7 mouse cellular contexts compared by ENCODE assay signal in the genomic region with DNA sequence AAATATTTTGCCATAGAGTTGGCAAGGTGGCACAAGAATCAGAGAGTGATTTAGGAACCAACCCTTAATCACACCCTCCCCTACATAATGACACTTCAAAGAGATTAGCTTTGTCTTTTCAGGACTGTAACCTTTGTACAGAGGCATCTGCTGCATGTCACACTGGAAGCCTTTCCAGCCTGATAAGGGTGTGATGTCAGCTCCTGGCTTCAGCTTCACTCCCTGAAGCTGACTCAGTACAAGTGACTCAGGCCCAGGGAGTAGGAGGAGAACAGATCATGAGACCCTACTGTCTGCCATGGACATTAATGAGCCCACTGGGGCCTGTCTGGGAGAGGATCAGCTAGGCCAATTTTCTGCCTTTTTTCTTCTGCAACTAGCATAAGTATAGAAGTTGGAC. TPM values are rescaled to one million over a fixed set of nuclear protein-coding genes. Genes with fewer than 3 reads are reported as not detected.
A peak's percentile ranks its signal among the peaks of the same experiment; 100 is the strongest.
DNase-seq lines count a peak whose midpoint lies in the region; ATAC-seq and TF ChIP-seq lines count a peak whose summit lies in the region.

No protein-coding gene starts in this region.

- ATAC-seq in heart, embryonic 13.5 days (ENCODE audit: extremely low read depth, insufficient number of reproducible peaks, low FRiP score, low TSS enrichment), result peak; percentile 69
- ATAC-seq in liver, postnatal 0 days, result peak; percentile 82

- H3K9me3 ChIP-seq in heart, embryonic 13.5 days, result no peaks in the 10 kb centered on the region
- no peaks in the 10 kb centered on the region for H3K9me3 ChIP-seq in liver, postnatal 0 days (ENCODE audit: low read length)

- H3K4me1 ChIP-seq in heart, embryonic 13.5 days, result peaks cover 53% of the 10 kb centered on the region
- peaks cover 21% of the 10 kb centered on the region for H3K4me1 ChIP-seq in liver, postnatal 0 days (ENCODE audit: insufficient read depth)

- 0 out of 2 replicates have a peak, but pooled peaks have one; percentile 10 for TF ChIP-seq EP300 in liver, postnatal 0 days (IDR thresholded peaks at IDR 0.05; ENCODE audit: low read depth)

- peak overlapping the region; percentile 67 for H3K27ac ChIP-seq in heart, embryonic 13.5 days (replicated peaks)
- H3K27ac ChIP-seq in liver, postnatal 0 days (ENCODE audit: low read depth), result no peak overlapping the region

- H3K36me3 ChIP-seq in heart, embryonic 13.5 days, result peaks cover 56% of the 10 kb centered on the region
- H3K36me3 ChIP-seq in liver, postnatal 0 days (replicated peaks; ENCODE audit: insufficient read depth, low read length), result peaks cover 31% of the 10 kb centered on the region

- no peak overlapping the region for H3K4me3 ChIP-seq in heart, embryonic 13.5 days
- H3K4me3 ChIP-seq in liver, postnatal 0 days (ENCODE audit: low read depth, low read length), result no peak overlapping the region

- no peaks in the 10 kb centered on the region for H3K27me3 ChIP-seq in heart, embryonic 13.5 days (replicated peaks)
- no peaks in the 10 kb centered on the region for H3K27me3 ChIP-seq in liver, postnatal 0 days (ENCODE audit: insufficient read depth, low read length)

- H3K9ac ChIP-seq in heart, embryonic 13.5 days, result peak overlapping the region; percentile 5; the same call in 1 of the 2 replicates
- H3K9ac ChIP-seq in liver, postnatal 0 days (replicated peaks), result 0 out of 2 replicates have a peak overlapping the region, but pooled peaks have one; percentile 26

- peak; percentile 92 for DNase-seq in NIH3T3 (ENCODE audit: low read depth)
- peak; percentile 89 for DNase-seq in brain, adult 2 months (ENCODE audit: low read depth, low spot score)
- peak; percentile 41 for DNase-seq in liver, postnatal 0 days
- no peak for DNase-seq in cerebellum, adult 9-11 months
- no peak for DNase-seq in layer of hippocampus, adult 11-12 months (ENCODE audit: low spot score)
- DNase-seq in layer of hippocampus, postnatal 10 days (ENCODE audit: low spot score in 2 of 2), result no peak

- no peak overlapping the region for H3K4me2 ChIP-seq in heart, embryonic 13.5 days
- no peak overlapping the region for H3K4me2 ChIP-seq in liver, postnatal 0 days (ENCODE audit: low read depth, low read length)

- no peak for TF ChIP-seq CTCF in liver, postnatal 0 days (IDR thresholded peaks at IDR 0.05; ENCODE audit: low read depth)

RNA-seq across cellular contexts. Expression of a gene that starts 13.0 kb away (rescaled TPM):
- 14.0 and 17.6 TPM in 2 replicates for polyA plus RNA-seq in heart, embryonic 13.5 days (2015; fragmentation: Nextera tagmentation; extraction: Ambion mirVana)
- polyA plus RNA-seq in liver, postnatal 0 days (2015; fragmentation: Nextera tagmentation; extraction: Ambion mirVana), result 5.4 and 6.5 TPM in 2 replicates
- total RNA-seq in layer of hippocampus, postnatal 10 days (2021), result 10 to 100 TPM; 46.5 to 50.7 TPM

RNA-seq across cellular contexts. Expression of a gene that starts 27.7 kb away (rescaled TPM):
- polyA plus RNA-seq in heart, embryonic 13.5 days (2015; fragmentation: Nextera tagmentation; extraction: Ambion mirVana), result 14.3 and 17.4 TPM in 2 replicates
- 3.7 and 5.3 TPM in 2 replicates for polyA plus RNA-seq in liver, postnatal 0 days (2015; fragmentation: Nextera tagmentation; extraction: Ambion mirVana)
- total RNA-seq in layer of hippocampus, postnatal 10 days (2021), result 10 to 100 TPM; 26.4 to 30.8 TPM

RNA-seq across cellular contexts. Expression of a gene that starts 33.7 kb away (rescaled TPM):
- polyA plus RNA-seq in heart, embryonic 13.5 days (2015; fragmentation: Nextera tagmentation; extraction: Ambion mirVana), result 5.4 and 6.3 TPM in 2 replicates
- 1.1 and 1.2 TPM in 2 replicates for polyA plus RNA-seq in liver, postnatal 0 days (2015; fragmentation: Nextera tagmentation; extraction: Ambion mirVana)
- 10 to 100 TPM; 20.1 to 21.3 TPM for total RNA-seq in layer of hippocampus, postnatal 10 days (2021)

RNA-seq across cellular contexts. Expression of a gene that starts 54.7 kb away (rescaled TPM):
- 50.9 and 63.2 TPM in 2 replicates for polyA plus RNA-seq in heart, embryonic 13.5 days (2015; fragmentation: Nextera tagmentation; extraction: Ambion mirVana)
- polyA plus RNA-seq in liver, postnatal 0 days (2015; fragmentation: Nextera tagmentation; extraction: Ambion mirVana), result 129 and 135 TPM in 2 replicates
- 1 to 10 TPM; 4.8 to 5.2 TPM for total RNA-seq in layer of hippocampus, postnatal 10 days (2021)

RNA-seq across cellular contexts. Expression of a gene that starts 54.8 kb away (rescaled TPM):
- 198 and 214 TPM in 2 replicates for polyA plus RNA-seq in heart, embryonic 13.5 days (2015; fragmentation: Nextera tagmentation; extraction: Ambion mirVana)
- 142 and 143 TPM in 2 replicates for polyA plus RNA-seq in liver, postnatal 0 days (2015; fragmentation: Nextera tagmentation; extraction: Ambion mirVana)
- total RNA-seq in layer of hippocampus, postnatal 10 days (2021), result 100 to 1,000 TPM; 160 to 174 TPM

Comparison
In these comparisons a context has a peak if more than half of its experiments do, and no peak if none do; other contexts are left out.
1. DNase-seq: peak in NIH3T3 (single experiment), brain, adult 2 months (single experiment) and liver, postnatal 0 days (single experiment); none in cerebellum, adult 9-11 months (single experiment), layer of hippocampus, adult 11-12 months (single experiment) and layer of hippocampus, postnatal 10 days (0 of 2).